Mouse (Mus musculus): ENCODE results near the gene Cdc42ep4. TPM values are rescaled to one million over a fixed set of nuclear protein-coding genes. Genes with fewer than 3 reads are reported as not detected.
A peak's percentile ranks its signal among the peaks of the same experiment; 100 is the strongest.

Cdc42ep4 gene
- total RNA-seq, 1 experiment = 17.8 TPM

DNA sequence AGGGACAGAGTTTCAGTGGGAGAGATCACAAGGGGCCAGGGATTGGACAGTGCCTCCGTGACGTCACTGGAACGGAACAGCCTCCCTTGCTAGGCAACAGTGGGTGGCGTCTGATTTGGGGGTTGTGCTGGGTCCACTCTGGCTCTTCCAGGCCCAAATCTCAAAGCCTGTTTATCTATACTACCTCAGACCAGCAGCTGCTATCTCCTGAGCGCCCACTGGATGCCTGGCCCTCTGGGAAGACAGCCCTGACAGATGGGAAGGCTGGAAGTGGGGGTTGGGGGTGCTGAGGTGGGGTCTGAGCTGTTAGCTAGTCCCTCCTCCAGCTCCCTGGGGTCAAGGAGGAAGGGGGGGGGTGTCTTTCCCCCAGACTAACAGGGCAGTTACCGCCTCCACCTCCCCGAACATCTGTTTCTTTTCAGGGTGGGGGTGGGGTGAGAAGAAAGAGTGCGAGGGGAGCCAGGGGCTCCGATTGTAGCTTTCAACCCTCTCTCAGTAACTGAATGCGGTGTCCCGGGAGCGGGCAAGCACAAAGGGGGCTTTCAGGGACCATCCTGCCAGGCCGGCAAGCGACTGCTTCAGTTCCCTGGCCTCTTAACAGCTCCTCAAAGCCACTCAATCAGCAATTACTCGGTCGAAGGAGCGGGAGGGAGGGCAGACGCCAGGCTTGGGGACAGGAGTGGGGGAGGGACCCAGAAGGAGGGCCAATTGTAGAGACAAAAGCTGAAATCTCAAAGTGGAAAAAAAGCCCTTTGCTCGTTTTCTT, 33.9 kb upstream of the Cdc42ep4 start:
- Histone ChIP-seq H3K4me1 (ENCODE audit: control insufficient read depth in 2 of 2, insufficient read depth in 2 of 2, low read length in 2 of 2, poor library complexity in 1 of 2) (peaks cover 8 to 30% of the 10 kb centered on the region in 2 experiments; a peak in 3 of 4 replicates), H3K27ac (ENCODE audit: insufficient read depth, low read depth, low read length, poor library complexity, severe bottlenecking) (peak overlapping the region; percentile 54; the same call in 1 of the 2 replicates), H3K9ac (ENCODE audit: insufficient read depth, low read depth, low read length, poor library complexity, severe bottlenecking) (peak overlapping the region; percentile 65; the same call in 1 of the 2 replicates), H3K4me3 (ENCODE audit: insufficient read depth in 1 of 2, low read depth in 1 of 2, low read length in 2 of 2, poor library complexity in 1 of 2, severe bottlenecking in 1 of 2) (peak overlapping the region; percentile 44 to 73), H3K9me3 (ENCODE audit: control insufficient read depth, insufficient read depth, low read depth, low read length) (no peaks in the 10 kb centered on the region), H3K36me3 (ENCODE audit: control insufficient read depth, insufficient read depth, low read length, poor library complexity, severe bottlenecking) (no peaks in the 10 kb centered on the region)
- no peak for TF ChIP-seq ZNF384 (IDR thresholded peaks at IDR 0.05; ENCODE audit: low read depth, low read length)
- peak; percentile 50; the same call in 1 of the 2 replicates for TF ChIP-seq CHD2 (IDR thresholded peaks at IDR 0.05; ENCODE audit: low read depth, low read length)
- in situ Hi-C loops (cut with MboI; ENCODE audit: low sequenced_read_pairs in 2 of 2, unreplicated experiment in 2 of 2) = no loop called here
- DNase-seq (ENCODE audit: low read depth, low spot score) = peak; percentile 61

DNA sequence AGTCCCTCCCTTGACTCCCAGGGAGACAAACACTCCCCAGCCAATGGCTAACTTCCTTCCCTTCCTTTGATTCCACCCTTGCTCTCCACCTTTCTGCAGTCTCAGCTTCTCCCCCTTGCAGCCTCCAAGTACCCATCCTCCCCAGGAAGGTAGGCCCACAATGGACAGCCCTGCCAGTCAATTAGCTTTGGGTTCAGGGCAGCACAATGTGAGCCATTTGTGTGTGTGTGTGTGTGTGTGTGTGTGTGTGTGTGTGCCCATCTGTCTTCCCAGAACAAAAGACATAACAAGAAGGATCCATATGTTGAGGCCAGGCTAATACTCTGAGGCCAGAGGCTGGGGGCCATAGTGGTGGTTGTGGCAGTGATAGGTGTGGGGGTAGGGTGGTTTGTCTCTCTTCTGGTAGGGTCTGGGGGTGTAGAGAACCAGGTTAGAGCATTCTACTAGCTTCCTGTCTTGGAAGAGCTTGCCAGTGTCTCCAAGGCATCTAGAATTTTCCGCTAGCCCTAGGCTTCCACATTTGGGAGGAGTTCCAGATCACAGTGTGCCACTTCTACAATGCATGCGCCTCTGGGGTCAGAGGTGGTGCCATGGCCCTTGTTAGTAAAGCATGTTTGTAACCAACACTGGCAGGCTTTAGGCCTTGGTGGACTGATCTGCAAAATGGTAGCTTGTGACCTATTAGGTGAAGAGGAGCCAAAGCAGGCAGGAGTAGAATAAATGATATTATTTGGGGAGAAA, 33.1 kb upstream of the Cdc42ep4 start:
- TF ChIP-seq ZNF384 (IDR thresholded peaks at IDR 0.05; ENCODE audit: low read depth, low read length) = no peak
- TF ChIP-seq ZC3H11A (IDR thresholded peaks at IDR 0.05; ENCODE audit: borderline replicate concordance, low read depth, low read length) = no peak
- no peak for TF ChIP-seq MAFK (IDR thresholded peaks at IDR 0.05; ENCODE audit: insufficient read depth, low read depth, low read length)
- no peak for TF ChIP-seq CHD2 (IDR thresholded peaks at IDR 0.05; ENCODE audit: low read depth, low read length)
- TF ChIP-seq HCFC1 (IDR thresholded peaks at IDR 0.05; ENCODE audit: borderline replicate concordance, insufficient read depth, low read length) = no peak
- Histone ChIP-seq H3K36me3 (ENCODE audit: control insufficient read depth, insufficient read depth, low read length, poor library complexity, severe bottlenecking) (no peaks in the 10 kb centered on the region), H3K9me3 (ENCODE audit: control insufficient read depth, insufficient read depth, low read depth, low read length) (no peaks in the 10 kb centered on the region), H3K4me3 (ENCODE audit: insufficient read depth in 1 of 2, low read depth in 1 of 2, low read length in 2 of 2, poor library complexity in 1 of 2, severe bottlenecking in 1 of 2) (no peak overlapping the region), H3K27ac (ENCODE audit: insufficient read depth, low read depth, low read length, poor library complexity, severe bottlenecking) (no peak overlapping the region; the same call in 1 of the 2 replicates), H3K4me1 (ENCODE audit: control insufficient read depth in 2 of 2, insufficient read depth in 2 of 2, low read length in 2 of 2, poor library complexity in 1 of 2) (peaks cover 8 to 30% of the 10 kb centered on the region in 2 experiments; a peak in 3 of 4 replicates), H3K9ac (ENCODE audit: insufficient read depth, low read depth, low read length, poor library complexity, severe bottlenecking) (no peak overlapping the region)
- in situ Hi-C loops (cut with MboI; ENCODE audit: low sequenced_read_pairs in 2 of 2, unreplicated experiment in 2 of 2) = no loop called here
- DNase-seq (ENCODE audit: low read depth, low spot score) = no peak

DNA sequence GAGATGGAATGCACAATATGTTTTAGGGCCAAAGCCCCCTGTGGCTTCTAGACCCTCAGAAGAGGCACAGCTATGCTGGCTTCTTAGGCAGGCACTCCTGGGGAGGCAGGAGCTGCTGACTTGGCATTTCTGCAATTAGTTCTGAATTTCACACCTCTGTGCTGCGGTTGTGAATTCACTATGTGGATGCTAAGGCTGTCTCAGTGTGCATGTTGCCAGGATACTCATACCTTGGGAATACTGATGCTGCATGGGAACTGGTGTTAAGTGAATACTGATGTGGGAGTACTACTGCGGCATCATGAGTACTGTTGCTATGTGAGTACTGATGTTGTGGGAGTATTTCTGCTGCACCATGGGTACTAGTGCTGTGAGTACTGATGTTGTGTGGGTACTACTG, 30.8 kb upstream of the Cdc42ep4 start:
- in situ Hi-C loops (cut with MboI; ENCODE audit: low sequenced_read_pairs in 2 of 2, unreplicated experiment in 2 of 2) = no loop called here
- Histone ChIP-seq H3K9ac (ENCODE audit: insufficient read depth, low read depth, low read length, poor library complexity, severe bottlenecking) (no peak overlapping the region), H3K9me3 (ENCODE audit: control insufficient read depth, insufficient read depth, low read depth, low read length) (no peaks in the 10 kb centered on the region), H3K36me3 (ENCODE audit: control insufficient read depth, insufficient read depth, low read length, poor library complexity, severe bottlenecking) (no peaks in the 10 kb centered on the region), H3K4me1 (ENCODE audit: control insufficient read depth in 2 of 2, insufficient read depth in 2 of 2, low read length in 2 of 2, poor library complexity in 1 of 2) (peaks cover 4 to 40% of the 10 kb centered on the region in 2 experiments; a peak in 3 of 4 replicates), H3K27ac (ENCODE audit: insufficient read depth, low read depth, low read length, poor library complexity, severe bottlenecking) (no peak overlapping the region), H3K4me3 (ENCODE audit: insufficient read depth in 1 of 2, low read depth in 1 of 2, low read length in 2 of 2, poor library complexity in 1 of 2, severe bottlenecking in 1 of 2) (no peak overlapping the region)
- no peak for TF ChIP-seq CHD2 (IDR thresholded peaks at IDR 0.05; ENCODE audit: low read depth, low read length)
- TF ChIP-seq ZNF384 (IDR thresholded peaks at IDR 0.05; ENCODE audit: low read depth, low read length) = no peak
- TF ChIP-seq MAFK (IDR thresholded peaks at IDR 0.05; ENCODE audit: insufficient read depth, low read depth, low read length) = no peak
- TF ChIP-seq ZC3H11A (IDR thresholded peaks at IDR 0.05; ENCODE audit: borderline replicate concordance, low read depth, low read length) = no peak
- no peak for TF ChIP-seq HCFC1 (IDR thresholded peaks at IDR 0.05; ENCODE audit: borderline replicate concordance, insufficient read depth, low read length)
- DNase-seq (ENCODE audit: low read depth, low spot score) = no peak

DNA sequence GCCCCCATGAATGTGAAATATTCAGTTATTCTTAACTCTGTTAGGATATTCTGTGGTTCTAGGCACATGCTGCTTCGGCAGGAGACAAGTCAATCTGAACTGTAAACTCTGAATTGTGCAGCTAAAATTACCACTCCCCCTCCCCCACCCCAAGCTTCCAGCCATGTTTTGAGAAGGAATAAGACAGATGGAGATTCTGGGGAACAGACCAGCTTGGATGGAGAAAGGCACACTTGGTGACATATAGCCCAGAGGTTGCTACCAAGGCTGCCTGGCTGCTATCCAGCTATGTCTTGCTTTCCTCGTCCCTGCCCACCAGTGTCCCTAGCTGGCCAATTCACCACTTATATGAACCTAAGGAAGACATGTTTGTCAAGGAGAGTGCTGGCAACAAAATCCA, 30.3 kb upstream of the Cdc42ep4 start:
- TF ChIP-seq HCFC1 (IDR thresholded peaks at IDR 0.05; ENCODE audit: borderline replicate concordance, insufficient read depth, low read length) (no peak), MAFK (IDR thresholded peaks at IDR 0.05; ENCODE audit: insufficient read depth, low read depth, low read length) (no peak), CHD2 (IDR thresholded peaks at IDR 0.05; ENCODE audit: low read depth, low read length) (no peak), ZNF384 (IDR thresholded peaks at IDR 0.05; ENCODE audit: low read depth, low read length) (no peak), ZC3H11A (IDR thresholded peaks at IDR 0.05; ENCODE audit: borderline replicate concordance, low read depth, low read length) (no peak)
- Histone ChIP-seq H3K36me3 (ENCODE audit: control insufficient read depth, insufficient read depth, low read length, poor library complexity, severe bottlenecking) (no peaks in the 10 kb centered on the region), H3K27ac (ENCODE audit: insufficient read depth, low read depth, low read length, poor library complexity, severe bottlenecking) (no peak overlapping the region), H3K4me3 (ENCODE audit: insufficient read depth in 1 of 2, low read depth in 1 of 2, low read length in 2 of 2, poor library complexity in 1 of 2, severe bottlenecking in 1 of 2) (no peak overlapping the region), H3K4me1 (ENCODE audit: control insufficient read depth in 2 of 2, insufficient read depth in 2 of 2, low read length in 2 of 2, poor library complexity in 1 of 2) (peaks cover 4 to 45% of the 10 kb centered on the region in 2 experiments; a peak in 3 of 4 replicates), H3K9me3 (ENCODE audit: control insufficient read depth, insufficient read depth, low read depth, low read length) (no peaks in the 10 kb centered on the region), H3K9ac (ENCODE audit: insufficient read depth, low read depth, low read length, poor library complexity, severe bottlenecking) (no peak overlapping the region)
- in situ Hi-C loops (cut with MboI; ENCODE audit: low sequenced_read_pairs in 2 of 2, unreplicated experiment in 2 of 2) = no loop called here
- DNase-seq (ENCODE audit: low read depth, low spot score) = no peak
